Mouse (Mus musculus) c-Kit-positive CD71-negative TER-119-negative erythroid progenitor cells, embryonic 14.5 days (primary cell): ENCODE data around the gene Ank.
"Not testable (repeated sequence)": the region's sequence is repeated elsewhere in the genome, so short reads cannot be mapped to it uniquely, and the experiment has no call there.

Experiments
- DNase-seq: peaks from one replicate; pipeline ENCODE4 v3.0.0-alpha.2; 2013; ENCODE audit warnings: low read depth

Gene Ank

GRCm38 (mm10) chr15:27467081-27467491 is 609 bp downstream of the Ank start:
- DNase-seq = no peak

GRCm38 (mm10) chr15:27467641-27468040 is 1.2 kb downstream of the Ank start:
- no peak for DNase-seq

GRCm38 (mm10) chr15:27468822-27469488 is 2.5 kb downstream of the Ank start:
- no peak for DNase-seq

GRCm38 (mm10) chr15:27470346-27470745 is 3.9 kb downstream of the Ank start:
- DNase-seq = not testable (repeated sequence)

- no peak for DNase-seq
Observed at GRCm38 (mm10) chr15:27472315-27472714, 5.8 kb downstream of the Ank start.

DNA sequence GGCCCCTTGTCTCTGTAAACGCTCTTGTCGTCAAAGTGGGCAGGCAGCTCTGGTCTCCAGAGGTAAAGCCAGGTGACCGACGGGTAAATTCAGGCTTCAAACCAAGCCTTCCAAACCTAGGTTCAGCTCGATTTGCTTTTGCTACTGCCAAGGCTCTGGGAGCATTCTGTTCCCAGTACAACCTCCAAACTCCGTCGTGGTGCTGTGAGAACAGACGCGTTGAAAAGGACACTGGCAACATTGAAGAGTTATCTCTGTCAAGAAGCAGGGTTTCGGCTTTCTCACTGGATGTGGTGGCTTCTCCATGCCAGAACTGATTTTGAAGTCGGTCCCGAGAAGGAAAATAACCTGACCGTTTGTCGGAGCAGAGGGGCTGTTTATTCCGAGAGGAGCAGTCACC is 9.5 kb downstream of the Ank start:
- DNase-seq = no peak

GRCm38 (mm10) chr15:27476671-27477070 is 10.2 kb downstream of the Ank start:
- no peak for DNase-seq

- DNase-seq = no peak
Observed at GRCm38 (mm10) chr15:27477159-27477558, 10.7 kb downstream of the Ank start.

DNA sequence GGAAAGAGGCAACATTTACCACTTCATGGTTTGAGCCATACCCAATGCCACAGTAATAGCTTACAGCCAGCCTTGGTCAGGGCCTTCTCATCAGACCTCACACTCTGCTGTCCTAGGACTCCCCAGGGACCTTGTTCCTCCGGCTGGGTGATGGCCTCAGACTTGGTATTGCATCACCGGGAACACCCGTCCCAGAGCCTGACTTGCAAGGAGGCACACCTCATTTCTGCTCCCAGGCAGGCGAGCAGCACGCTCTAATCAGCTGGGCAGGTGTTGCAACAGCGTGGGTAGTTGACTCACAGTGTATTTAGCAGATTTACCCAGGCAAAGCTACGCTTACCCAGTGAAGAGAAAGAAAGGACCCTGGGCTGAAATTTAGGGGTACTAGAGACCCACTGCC is 11.2 kb downstream of the Ank start:
- no peak for DNase-seq

- no peak for DNase-seq
Observed at GRCm38 (mm10) chr15:27480333-27481015, 14.0 kb downstream of the Ank start.

DNA sequence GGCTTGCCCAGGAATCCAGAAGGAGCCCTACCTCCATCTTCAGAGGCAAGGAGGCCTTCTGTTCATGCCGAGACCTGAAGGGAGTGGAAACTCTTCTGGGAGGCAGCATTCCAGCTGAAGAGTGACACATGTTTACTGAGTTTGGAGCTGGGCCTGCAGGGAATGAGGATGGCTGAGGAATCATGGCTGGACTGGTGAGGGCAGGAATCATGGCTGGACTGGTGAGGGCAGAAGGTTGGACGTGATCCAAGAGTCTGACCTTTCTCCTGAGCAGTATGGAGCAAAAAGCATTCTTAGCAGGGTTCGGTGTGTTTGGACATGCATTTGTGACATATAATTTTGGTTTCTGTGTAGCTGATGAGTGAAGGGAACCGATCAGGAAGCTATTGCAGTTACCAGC is 15.5 kb downstream of the Ank start:
- DNase-seq = no peak

DNA sequence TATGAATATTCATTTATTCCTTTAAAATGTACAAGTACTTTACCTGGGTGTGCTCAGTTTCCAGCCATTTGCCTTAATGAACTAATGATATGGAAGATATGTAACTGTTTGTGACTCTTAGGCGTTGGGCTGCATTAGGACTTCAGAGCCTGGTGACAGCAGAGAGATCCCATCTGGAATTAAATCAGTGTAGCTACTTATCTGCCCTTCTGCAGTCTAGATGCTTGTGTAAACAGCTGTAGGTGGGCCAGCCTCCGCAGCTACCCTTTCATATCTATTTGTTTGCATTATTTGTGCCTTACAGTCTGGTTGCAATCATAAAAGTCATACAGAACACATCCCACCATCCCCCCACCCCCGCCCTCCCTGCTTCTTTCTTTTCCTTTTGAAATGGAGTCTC is 16.7 kb downstream of the Ank start:
- DNase-seq = no peak

- no peak for DNase-seq
Observed at GRCm38 (mm10) chr15:27485567-27486278, 19.2 kb downstream of the Ank start.

GRCm38 (mm10) chr15:27486279-27486618 is 19.8 kb downstream of the Ank start:
- no peak for DNase-seq

DNA sequence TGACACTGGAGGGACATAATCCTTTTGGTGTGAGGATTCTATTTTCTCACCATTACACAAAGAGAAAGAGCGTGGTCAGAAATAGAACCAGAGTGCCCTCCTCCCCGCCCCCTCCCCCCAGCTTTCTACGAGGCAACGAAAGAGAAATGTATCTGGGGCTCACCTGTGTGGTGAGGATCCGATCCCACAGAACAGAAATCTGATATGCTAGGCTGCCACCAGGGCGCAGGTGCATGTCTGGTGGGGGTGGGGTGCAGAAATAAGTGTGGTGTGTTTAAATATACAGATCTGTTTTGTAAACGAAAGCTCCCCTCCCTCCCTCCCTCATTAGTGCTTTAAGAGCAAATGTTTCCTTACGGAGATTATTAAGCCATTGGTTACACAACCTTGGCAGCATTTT is 20.6 kb downstream of the Ank start:
- no peak for DNase-seq

- no peak for DNase-seq
Observed at GRCm38 (mm10) chr15:27488042-27488441, 21.6 kb downstream of the Ank start.

DNA sequence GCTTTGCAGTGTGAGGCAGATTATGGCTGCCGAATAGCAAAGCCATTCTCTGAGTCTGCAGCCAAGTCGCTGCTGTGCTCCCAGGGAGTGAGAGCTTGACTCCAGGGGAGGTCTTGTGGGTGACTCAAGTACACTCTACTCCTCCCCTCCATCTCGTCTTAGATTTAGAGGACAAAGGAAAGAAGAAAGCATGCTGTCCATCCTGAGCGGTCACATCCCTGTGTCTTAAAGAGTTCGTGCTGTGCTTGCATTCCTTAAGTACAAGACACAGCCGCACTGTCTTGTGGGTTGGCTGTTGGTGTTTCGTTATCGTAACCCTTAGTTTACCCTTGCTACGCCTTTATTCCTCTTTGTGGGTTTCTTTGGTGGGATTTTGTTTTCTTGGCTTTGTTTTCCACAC is 24.2 kb downstream of the Ank start:
- no peak for DNase-seq

DNA sequence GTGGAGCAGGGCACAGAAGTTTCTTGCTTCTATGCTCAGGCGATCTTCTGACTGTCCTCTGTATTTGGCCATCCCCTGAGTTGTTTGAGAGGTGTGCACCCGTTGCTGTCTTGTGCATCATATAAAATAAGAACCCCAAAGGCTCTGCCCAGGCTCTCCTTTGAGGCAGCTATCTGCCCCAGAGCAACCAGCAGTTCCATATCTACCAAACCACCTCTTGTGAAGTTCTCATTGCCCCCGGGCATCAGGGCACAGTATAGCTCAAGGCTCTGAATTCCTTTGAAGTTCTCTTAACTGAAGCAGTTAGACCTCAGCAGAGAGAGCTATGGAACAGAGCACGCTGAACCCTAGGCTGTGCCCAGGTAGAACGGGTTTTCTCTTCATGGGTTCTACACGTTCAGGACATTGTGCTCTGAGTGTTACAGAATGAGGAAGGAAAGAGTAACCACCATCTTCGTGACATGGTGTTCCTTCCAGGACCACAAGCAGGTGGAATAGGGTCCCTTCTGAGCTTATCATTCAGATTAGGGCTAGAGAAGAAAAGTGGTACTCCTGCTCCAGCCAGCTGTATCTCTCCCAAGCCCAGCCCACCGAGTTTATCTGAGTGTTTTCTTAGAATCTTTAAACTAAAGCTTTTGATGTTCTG is 25.1 kb downstream of the Ank start:
- DNase-seq = no peak

DNA sequence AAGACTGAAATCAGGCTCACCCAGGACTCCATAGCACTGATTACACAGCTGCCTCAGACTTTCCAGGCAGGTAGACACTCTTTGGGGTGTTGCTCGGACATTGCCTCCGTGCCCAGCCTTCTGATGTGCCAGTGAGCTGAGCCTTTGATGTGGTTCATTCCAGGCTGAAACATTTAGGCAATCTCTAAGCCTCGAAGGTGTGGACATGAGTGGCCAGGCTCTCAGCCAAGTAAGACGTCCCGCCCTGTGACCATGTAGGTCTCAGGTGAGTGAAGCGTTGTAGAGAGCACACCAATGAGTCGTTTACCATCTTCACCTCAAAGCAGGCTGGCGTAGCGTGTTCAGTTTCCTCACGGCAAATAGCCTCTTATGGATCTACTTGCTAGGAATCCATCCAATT is 25.7 kb downstream of the Ank start:
- no peak for DNase-seq

- DNase-seq = no peak
Observed at GRCm38 (mm10) chr15:27492734-27493133, 26.3 kb downstream of the Ank start.

- DNase-seq = no peak
Observed at GRCm38 (mm10) chr15:27493516-27493915, 27.0 kb downstream of the Ank start.

DNA sequence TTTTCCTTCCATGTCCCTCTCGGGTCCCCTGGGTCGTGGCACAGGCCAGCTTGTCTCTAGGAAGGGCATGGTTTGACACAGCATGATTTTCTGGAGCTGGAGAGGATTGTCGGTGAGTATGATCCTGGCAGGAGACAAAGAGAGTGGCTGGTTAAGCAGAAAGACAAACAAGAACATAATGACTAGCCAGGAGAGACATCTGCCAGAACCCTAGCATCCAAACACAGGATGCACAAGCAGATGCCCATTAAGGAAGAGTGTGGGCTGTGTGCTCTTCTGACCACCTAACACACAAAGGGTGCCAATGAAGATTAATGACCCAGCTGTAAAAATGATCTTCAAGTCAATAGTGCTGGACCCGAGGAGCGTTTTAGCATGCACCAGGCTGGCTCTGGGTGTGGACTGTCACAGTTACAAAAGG is 29.5 kb downstream of the Ank start:
- DNase-seq = no peak
